Mouse (Mus musculus): Measurements from ENCODE around the gene Afmid.

DNA sequence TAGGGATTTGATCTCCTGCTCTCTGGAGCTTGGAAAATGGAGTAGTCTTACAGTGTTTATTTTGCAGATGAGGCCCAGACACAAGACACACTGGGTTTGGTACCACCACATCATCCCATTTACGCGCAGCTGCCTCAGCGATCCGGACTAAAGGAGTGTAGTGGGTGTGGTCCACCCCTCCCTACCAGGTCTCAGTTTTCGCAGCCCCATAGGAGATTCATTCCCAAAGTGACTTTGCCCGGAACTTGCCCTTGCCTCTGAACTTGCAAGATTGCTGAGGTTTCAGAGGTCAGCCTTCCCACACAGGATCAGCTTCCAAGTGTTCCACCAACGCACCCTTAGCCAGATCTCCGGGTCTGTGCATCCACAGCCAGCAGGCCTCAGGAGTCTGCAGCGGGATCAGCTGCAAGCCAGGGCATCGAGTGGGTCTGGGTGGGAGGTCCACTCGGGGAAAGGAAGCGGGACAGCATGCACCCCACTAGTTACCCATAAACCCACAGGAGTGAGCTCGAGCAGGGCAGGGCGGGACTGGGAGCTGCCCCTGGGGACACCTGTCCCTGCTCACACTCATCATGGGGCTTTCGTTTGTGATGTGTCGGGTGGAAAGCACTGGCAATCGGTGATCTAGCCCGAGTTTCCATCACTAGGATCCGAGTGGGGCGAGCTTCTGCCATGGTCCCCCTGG lies 62.6 kb downstream of the Afmid start:
- TF ChIP-seq CTCF (IDR thresholded peaks at IDR 0.05; ENCODE audit: low read depth): no peak
- no peak for TF ChIP-seq EP300 (IDR thresholded peaks at IDR 0.05; ENCODE audit: low read depth)

Measured in liver, postnatal 0 days (tissue).